Mouse (Mus musculus) C2C12 (cell line): Measurements from ENCODE around the gene Vps53. TPM values are rescaled to one million over a fixed set of nuclear protein-coding genes. Genes with fewer than 3 reads are reported as not detected.

Source experiments
- H3K27me3 ChIP-seq: one replicate; pipeline ENCODE4 v1.6.1; 2011; ENCODE audit not compliant: control insufficient read depth, insufficient read depth, insufficient read length
- H3K36me3 ChIP-seq: one replicate; pipeline ENCODE4 v1.6.1; 2011; ENCODE audit not compliant: control insufficient read depth, insufficient read depth
- H3K4me3 ChIP-seq: one replicate; pipeline ENCODE4 v1.5.1; 2011; ENCODE audit warnings: mild to moderate bottlenecking, control low read depth; ENCODE audit not compliant: poor library complexity, insufficient read depth, severe bottlenecking
- H3K79me2 ChIP-seq: one replicate; pipeline ENCODE4 v1.6.1; 2011; ENCODE audit not compliant: control insufficient read depth, insufficient read depth
- H3K79me3 ChIP-seq: one replicate; pipeline ENCODE4 v1.6.1; 2011; ENCODE audit warnings: low read depth, control low read depth
- H3ac ChIP-seq: one replicate; pipeline ENCODE3; 2011; ENCODE audit warnings: low read depth; ENCODE audit not compliant: control insufficient read depth, insufficient read length
- CEBPB ChIP-seq: IDR thresholded peaks from one replicate; pipeline ENCODE4 v1.6.1; 2011; ENCODE audit warnings: low read depth, mild to moderate bottlenecking, control low read depth, moderate library complexity
- CTCF ChIP-seq: IDR thresholded peaks from one replicate; pipeline ENCODE4 v1.5.1; 2011; ENCODE audit not compliant: control insufficient read depth, insufficient read depth, insufficient read length
- FOSL1 ChIP-seq: IDR thresholded peaks from one replicate; pipeline ENCODE4 v1.8.0; 2011; ENCODE audit warnings: mild to moderate bottlenecking, low read length; ENCODE audit not compliant: poor library complexity, insufficient read depth, severe bottlenecking
- MAX ChIP-seq: IDR thresholded peaks from one replicate; pipeline ENCODE4 v1.6.1; 2011; ENCODE audit warnings: mild to moderate bottlenecking, control low read depth
- MYOD1 ChIP-seq: IDR thresholded peaks from one replicate; pipeline ENCODE4 v1.6.1; 2011; ENCODE audit warnings: low read depth; ENCODE audit not compliant: control insufficient read depth, insufficient read length
- MYOG ChIP-seq: IDR thresholded peaks from one replicate; pipeline ENCODE4 v1.6.1; 2011; ENCODE audit not compliant: control insufficient read depth, insufficient read length; ENCODE audit errors: extremely low read depth
- USF1 ChIP-seq: IDR thresholded peaks from one replicate; pipeline ENCODE4 v1.6.1; 2011; ENCODE audit warnings: low read depth, mild to moderate bottlenecking, control low read depth, moderate library complexity
- polyA plus RNA-seq: library from polyadenylated mRNA; unstranded; fragments of >200 nt; fragmentation: generic; extraction: Trizol; gene quantifications from one replicate; pipeline ENCODE4 v1.2.1, GENCODE M21; 2012; ENCODE audit warnings: missing spikeins

Vps53 gene
- polyA plus RNA-seq, 1 experiment: 29.2 TPM

- no peaks in the 10 kb centered on the region for H3K79me2 ChIP-seq
- TF ChIP-seq CEBPB (no peak), MAX (no peak), MYOG (no peak), MYOD1 (no peak), USF1 (no peak), CTCF (no peak), FOSL1 (no peak)
- H3K79me3 ChIP-seq: no peaks in the 10 kb centered on the region
- peaks cover 20% of the 10 kb centered on the region for H3K36me3 ChIP-seq
- no peak overlapping the region for H3K4me3 ChIP-seq
- H3ac ChIP-seq: no peak overlapping the region
- H3K27me3 ChIP-seq: no peaks in the 10 kb centered on the region
These were observed 31.1 kb downstream of the Vps53 start for GRCm38 (mm10) chr11:76148055-76149008.

GRCm38 (mm10) chr11:76146187-76147010 lies 33.0 kb downstream of the Vps53 start:
- no peaks in the 10 kb centered on the region for H3K79me2 ChIP-seq
- no peak overlapping the region for H3K4me3 ChIP-seq
- H3K36me3 ChIP-seq: peaks cover 15% of the 10 kb centered on the region
- H3K79me3 ChIP-seq: no peaks in the 10 kb centered on the region
- no peaks in the 10 kb centered on the region for H3K27me3 ChIP-seq
- H3ac ChIP-seq: no peak overlapping the region
- TF ChIP-seq CEBPB (no peak), CTCF (no peak), USF1 (no peak), MYOG (no peak), MAX (no peak), MYOD1 (no peak), FOSL1 (no peak)

GRCm38 (mm10) chr11:76145169-76145568 lies 34.3 kb downstream of the Vps53 start:
- no peaks in the 10 kb centered on the region for H3K27me3 ChIP-seq
- no peaks in the 10 kb centered on the region for H3K79me2 ChIP-seq
- no peak overlapping the region for H3K4me3 ChIP-seq
- H3K79me3 ChIP-seq: no peaks in the 10 kb centered on the region
- H3K36me3 ChIP-seq: peaks cover 6% of the 10 kb centered on the region
- H3ac ChIP-seq: no peak overlapping the region
- TF ChIP-seq MAX (no peak), CTCF (no peak), FOSL1 (no peak), USF1 (no peak)

GRCm38 (mm10) chr11:76144386-76144785 lies 35.1 kb downstream of the Vps53 start:
- H3K36me3 ChIP-seq: peaks cover 1% of the 10 kb centered on the region
- no peaks in the 10 kb centered on the region for H3K79me3 ChIP-seq
- no peak overlapping the region for H3ac ChIP-seq
- no peaks in the 10 kb centered on the region for H3K27me3 ChIP-seq
- no peak for TF ChIP-seq FOSL1
- TF ChIP-seq MYOG: no peak
- TF ChIP-seq CEBPB: no peak
- no peak for TF ChIP-seq USF1
- no peak for TF ChIP-seq MAX
- TF ChIP-seq CTCF: no peak
- TF ChIP-seq MYOD1: no peak
- no peaks in the 10 kb centered on the region for H3K79me2 ChIP-seq
- H3K4me3 ChIP-seq: no peak overlapping the region

GRCm38 (mm10) chr11:76137996-76138395 lies 41.5 kb downstream of the Vps53 start:
- no peak for TF ChIP-seq USF1
- TF ChIP-seq FOSL1: no peak
- no peak for TF ChIP-seq MYOD1
- no peak for TF ChIP-seq CTCF
- TF ChIP-seq MYOG: no peak
- no peak for TF ChIP-seq CEBPB
- TF ChIP-seq MAX: no peak

More at GRCm38 (mm10) chr11:76137996-76138395, 41.5 kb downstream of the Vps53 start:
- Histone ChIP-seq H3K79me3 (no peaks in the 10 kb centered on the region), H3K4me3 (no peak overlapping the region), H3K79me2 (no peaks in the 10 kb centered on the region), H3K36me3 (peaks cover 17% of the 10 kb centered on the region), H3ac (no peak overlapping the region), H3K27me3 (no peaks in the 10 kb centered on the region)
